ENCODE assay signal across 7 mouse cellular contexts in the genomic region with DNA sequence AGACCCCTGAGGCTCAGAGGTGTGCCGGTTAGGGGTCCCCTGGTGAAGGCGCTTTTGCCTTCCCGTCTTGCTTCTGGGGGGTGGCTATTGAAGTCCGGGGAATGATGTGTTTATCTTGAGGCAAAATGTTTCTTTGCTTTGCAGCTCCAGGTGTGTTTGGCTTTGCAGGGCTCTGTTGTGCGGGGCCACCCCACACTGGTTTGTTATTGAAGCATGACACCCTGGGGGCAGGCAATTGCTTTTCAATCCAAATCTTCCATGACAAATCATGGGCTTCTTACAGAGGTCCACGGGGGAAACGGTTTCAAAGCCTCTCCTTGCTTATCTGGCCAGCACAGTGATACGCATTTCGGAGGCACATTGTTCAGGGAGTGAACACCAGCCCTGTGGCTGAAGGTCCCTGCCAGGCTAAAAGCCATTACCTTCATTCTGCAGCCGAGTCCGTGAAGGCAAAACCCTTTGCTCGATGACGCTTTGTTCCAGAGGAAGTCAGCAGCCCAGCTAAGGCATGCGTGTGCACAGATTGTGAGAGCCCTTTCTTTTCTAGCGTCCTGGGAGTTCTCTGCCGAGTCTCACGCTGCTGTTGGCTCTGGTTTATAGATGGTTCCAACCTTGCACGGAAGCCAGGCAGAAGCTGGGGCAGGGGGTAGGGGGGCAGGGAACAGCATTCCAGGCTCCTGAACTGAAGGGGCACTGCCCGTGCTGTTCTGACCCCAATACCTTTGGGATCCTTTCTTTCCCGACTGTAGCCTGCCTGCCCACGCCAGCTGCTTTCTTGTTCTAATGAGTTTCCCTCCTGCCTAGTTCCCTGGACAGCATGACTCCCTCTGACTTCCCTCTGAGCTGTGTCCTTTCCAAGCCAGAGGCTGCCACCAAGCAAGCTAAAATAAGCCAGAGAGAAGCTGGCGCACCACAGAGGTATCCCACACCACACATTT.
DNase-seq lines count a peak whose midpoint lies in the region; ATAC-seq and TF ChIP-seq lines count a peak whose summit lies in the region.

No protein-coding gene starts in this region.

- peak overlapping the region; percentile 43 for H3K4me2 ChIP-seq in lung, postnatal 0 days (replicated peaks; ENCODE audit: low read depth, low read length)
- H3K4me2 ChIP-seq in forebrain, embryonic 16.5 days (ENCODE audit: low read length), result peak overlapping the region; percentile 37
- peak overlapping the region; percentile 52 for H3K4me2 ChIP-seq in hindbrain, embryonic 16.5 days (ENCODE audit: low read length)
- peak overlapping the region; percentile 19 for H3K4me2 ChIP-seq in neural tube, embryonic 14.5 days (ENCODE audit: low read depth, low read length)

- no peak for TF ChIP-seq CTCF in lung, postnatal 0 days (IDR thresholded peaks at IDR 0.05)

- no peak overlapping the region for H3K27ac ChIP-seq in lung, postnatal 0 days (ENCODE audit: low read length)
- no peak overlapping the region for H3K27ac ChIP-seq in forebrain, embryonic 16.5 days (ENCODE audit: low read length)
- H3K27ac ChIP-seq in hindbrain, embryonic 16.5 days (ENCODE audit: low read depth, low read length), result peak overlapping the region; percentile 76
- peak overlapping the region; percentile 64 for H3K27ac ChIP-seq in neural tube, embryonic 14.5 days (ENCODE audit: low read depth, low read length)

- no peaks in the 10 kb centered on the region for H3K36me3 ChIP-seq in lung, postnatal 0 days (ENCODE audit: insufficient read depth, low read length)
- H3K36me3 ChIP-seq in forebrain, embryonic 16.5 days (ENCODE audit: control insufficient read depth, insufficient read depth), result no peaks in the 10 kb centered on the region
- no peaks in the 10 kb centered on the region for H3K36me3 ChIP-seq in hindbrain, embryonic 16.5 days (ENCODE audit: control insufficient read depth, insufficient read depth, low read length)
- no peaks in the 10 kb centered on the region for H3K36me3 ChIP-seq in neural tube, embryonic 14.5 days (ENCODE audit: control insufficient read depth, insufficient read depth, low read length)

- ATAC-seq in lung, postnatal 0 days, result peak; percentile 23; the same call in 1 of the 2 replicates
- ATAC-seq in forebrain, embryonic 16.5 days, result no peak; the same call in 1 of the 2 replicates
- ATAC-seq in hindbrain, embryonic 16.5 days, result peak; percentile 72
- peak; percentile 75; the same call in 1 of the 2 replicates for ATAC-seq in neural tube, embryonic 14.5 days (ENCODE audit: low read depth)

- 25% methylated on average over 22 of the region's 22 CpGs for WGBS in lung, postnatal 0 days
- 17% methylated on average over 22 of the region's 22 CpGs for whole genome bisulfite sequencing in forebrain, embryonic 16.5 days
- 8% methylated on average over 22 of the region's 22 CpGs for WGBS in hindbrain, embryonic 16.5 days
- 11% methylated on average over 22 of the region's 22 CpGs for WGBS in neural tube, embryonic 14.5 days

- peak; percentile 18 for DNase-seq in lung, postnatal 0 days (ENCODE audit: low spot score)
- no peak for DNase-seq in lung, postnatal 25 days (ENCODE audit: low spot score)
- DNase-seq in layer of hippocampus, postnatal 14 days (ENCODE audit: low spot score in 2 of 2), result no peak
- no peak for DNase-seq in layer of hippocampus, adult 8-10 months (ENCODE audit: low spot score in 2 of 2)

- no peak for TF ChIP-seq EP300 in lung, postnatal 0 days (IDR thresholded peaks at IDR 0.05)

- H3K4me1 ChIP-seq in lung, postnatal 0 days (ENCODE audit: insufficient read depth, low read depth, low read length), result no peaks in the 10 kb centered on the region
- H3K4me1 ChIP-seq in forebrain, embryonic 16.5 days (replicated peaks; ENCODE audit: control insufficient read depth, insufficient read depth, low read length), result peaks cover 11% of the 10 kb centered on the region
- peaks cover 21% of the 10 kb centered on the region for H3K4me1 ChIP-seq in hindbrain, embryonic 16.5 days (ENCODE audit: control insufficient read depth, insufficient read depth, low read depth, low read length)
- H3K4me1 ChIP-seq in neural tube, embryonic 14.5 days (ENCODE audit: control insufficient read depth, insufficient read depth, low read length), result peaks cover 12% of the 10 kb centered on the region

- H3K4me3 ChIP-seq in lung, postnatal 0 days (ENCODE audit: low read depth, low read length), result no peak overlapping the region
- H3K4me3 ChIP-seq in forebrain, embryonic 16.5 days (replicated peaks; ENCODE audit: low read length), result no peak overlapping the region
- 0 out of 2 replicates have a peak overlapping the region, but pooled peaks have one; percentile 4 for H3K4me3 ChIP-seq in hindbrain, embryonic 16.5 days (ENCODE audit: low read length)
- H3K4me3 ChIP-seq in neural tube, embryonic 14.5 days (ENCODE audit: low read depth, low read length), result no peak overlapping the region; the same call in 1 of the 2 replicates

- H3K9ac ChIP-seq in lung, postnatal 0 days (replicated peaks; ENCODE audit: low read depth), result no peak overlapping the region
- peak overlapping the region; percentile 10; the same call in 1 of the 2 replicates for H3K9ac ChIP-seq in forebrain, embryonic 16.5 days (replicated peaks; ENCODE audit: low read depth, low read length)
- peak overlapping the region; percentile 54 for H3K9ac ChIP-seq in hindbrain, embryonic 16.5 days (ENCODE audit: low read depth, low read length)
- H3K9ac ChIP-seq in neural tube, embryonic 14.5 days (replicated peaks; ENCODE audit: low read depth, low read length), result no peak overlapping the region; the same call in 1 of the 2 replicates

- H3K27me3 ChIP-seq in lung, postnatal 0 days (replicated peaks; ENCODE audit: insufficient read depth, low read length), result no peaks in the 10 kb centered on the region
- H3K27me3 ChIP-seq in forebrain, embryonic 16.5 days (replicated peaks; ENCODE audit: control insufficient read depth, insufficient read depth, low read length), result no peaks in the 10 kb centered on the region
- no peaks in the 10 kb centered on the region for H3K27me3 ChIP-seq in hindbrain, embryonic 16.5 days (replicated peaks; ENCODE audit: control insufficient read depth, insufficient read depth, low read length)
- H3K27me3 ChIP-seq in neural tube, embryonic 14.5 days (ENCODE audit: control insufficient read depth, insufficient read depth, low read length), result no peaks in the 10 kb centered on the region

- no peaks in the 10 kb centered on the region for H3K9me3 ChIP-seq in lung, postnatal 0 days (ENCODE audit: low read length)
- no peaks in the 10 kb centered on the region for H3K9me3 ChIP-seq in forebrain, embryonic 16.5 days (ENCODE audit: control insufficient read depth, low read length)
- no peaks in the 10 kb centered on the region for H3K9me3 ChIP-seq in hindbrain, embryonic 16.5 days (ENCODE audit: control insufficient read depth, low read length)
- no peaks in the 10 kb centered on the region for H3K9me3 ChIP-seq in neural tube, embryonic 14.5 days (ENCODE audit: control insufficient read depth, low read length)

Comparison
In these comparisons a context has a peak if more than half of its experiments do, and no peak if none do; other contexts are left out.
1. H3K27ac ChIP-seq: peak in hindbrain, embryonic 16.5 days (single experiment) and neural tube, embryonic 14.5 days (single experiment); none in lung, postnatal 0 days (single experiment) and forebrain, embryonic 16.5 days (single experiment).
2. H3K9ac ChIP-seq: peak in forebrain, embryonic 16.5 days (single experiment) and hindbrain, embryonic 16.5 days (single experiment); none in lung, postnatal 0 days (single experiment) and neural tube, embryonic 14.5 days (single experiment).
3. Peak in every context shown above with its lines, with median percentiles within 50 percentile points of each other: H3K4me2 ChIP-seq.